Mouse (Mus musculus): ENCODE measurements at regions not wholly inside any gene's neighbourhood (a gene's known extent, or its start where the extent isn't known, plus 50 kb on each side); places are given as distances from the start of the nearest gene placed in this dataset.

- DNase-seq (ENCODE audit: low read depth): peak; percentile 0
Observed at GRCm38 (mm10) chr3:155246628-155247027, 153.4 kb downstream of the Lrriq3 start.

DNA sequence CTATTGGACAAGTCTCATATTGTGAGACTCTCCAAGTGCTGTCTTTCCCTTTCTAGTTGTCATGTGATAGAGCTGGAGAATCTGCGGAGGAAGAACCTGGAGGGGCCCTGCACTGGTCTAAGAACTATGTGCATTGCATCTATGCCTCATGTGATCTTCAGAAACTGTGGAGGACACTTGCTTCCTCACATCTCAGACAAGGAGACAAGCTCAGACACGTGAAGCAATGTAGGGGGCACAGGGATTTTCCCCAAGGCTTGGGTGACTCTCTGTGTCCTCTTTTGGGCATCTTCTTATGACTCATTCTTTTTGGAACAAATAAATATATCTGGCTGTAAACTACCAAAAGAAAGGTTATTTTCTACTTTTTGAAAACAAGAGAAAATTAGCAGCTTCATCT is 153.9 kb downstream of the Lrriq3 start:
- no peak for DNase-seq (ENCODE audit: low read depth)

DNA sequence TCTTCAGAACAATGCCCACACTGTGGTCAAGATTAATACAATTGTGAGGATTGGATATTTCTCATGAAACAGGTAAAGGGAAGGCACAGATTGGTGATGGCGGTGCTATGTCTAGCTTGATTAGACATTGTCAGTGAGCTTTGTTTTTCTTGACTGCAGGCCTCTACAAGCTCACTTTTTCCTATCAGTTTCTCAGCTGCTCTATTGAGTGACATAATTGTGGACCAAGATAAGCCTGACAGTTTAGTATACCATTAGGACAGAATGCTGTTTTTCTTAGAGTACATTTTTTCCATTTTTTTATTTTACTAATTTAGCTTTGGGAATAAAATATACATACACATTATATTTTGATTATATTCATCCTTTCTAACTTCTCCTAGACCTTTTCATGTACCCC is 154.7 kb downstream of the Lrriq3 start:
- no peak for DNase-seq (ENCODE audit: low read depth)

- DNase-seq (ENCODE audit: low read depth): no peak
Observed at GRCm38 (mm10) chr3:155250904-155251303, 157.7 kb downstream of the Lrriq3 start.

GRCm38 (mm10) chr3:155298206-155298605 is 205.0 kb downstream of the Lrriq3 start:
- no peak for DNase-seq (ENCODE audit: low read depth)

- DNase-seq (ENCODE audit: low read depth): no peak
Observed at GRCm38 (mm10) chr3:155298724-155299123, 205.5 kb downstream of the Lrriq3 start.

GRCm38 (mm10) chr3:155322322-155322721 is 229.1 kb downstream of the Lrriq3 start:
- no peak for DNase-seq (ENCODE audit: low read depth)

GRCm38 (mm10) chr3:155329701-155330100 is 236.5 kb downstream of the Lrriq3 start:
- no peak for DNase-seq (ENCODE audit: low read depth)

GRCm38 (mm10) chr3:155349185-155349584 is 256.0 kb downstream of the Lrriq3 start:
- DNase-seq (ENCODE audit: low read depth): no peak

GRCm38 (mm10) chr3:155351636-155352035 is 258.4 kb downstream of the Lrriq3 start:
- DNase-seq (ENCODE audit: low read depth): peak; percentile 0

DNA sequence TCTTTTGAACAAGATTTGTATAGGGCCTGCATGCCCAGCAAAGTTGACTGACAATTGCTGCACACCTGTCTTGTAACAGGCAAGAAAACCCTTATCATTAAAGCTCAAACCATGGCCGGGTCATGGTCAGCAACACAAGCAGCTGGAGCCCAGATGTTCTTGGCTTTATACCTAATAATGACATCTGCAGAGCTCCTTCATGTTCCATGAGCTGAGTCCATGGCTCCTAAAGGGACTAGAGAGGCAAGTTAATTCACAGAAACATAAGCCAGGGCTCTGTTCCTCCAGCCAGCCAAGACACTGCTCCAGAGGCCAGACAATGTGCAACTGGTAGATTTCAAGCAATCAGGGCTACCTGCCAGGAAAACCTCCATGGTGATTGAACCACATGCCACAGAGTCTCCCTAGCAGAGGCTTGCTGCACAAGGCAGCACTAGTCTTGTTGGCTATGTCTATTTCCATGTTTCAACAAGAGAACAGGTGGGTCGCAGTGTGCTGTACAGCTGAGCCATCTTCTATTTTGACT is 259.1 kb downstream of the Lrriq3 start:
- DNase-seq (ENCODE audit: low read depth): no peak

GRCm38 (mm10) chr3:155360399-155360798 is 267.2 kb downstream of the Lrriq3 start:
- DNase-seq (ENCODE audit: low read depth): no peak

- peak; percentile 3 for DNase-seq (ENCODE audit: low read depth)
Observed at GRCm38 (mm10) chr3:155370716-155371115, 277.5 kb downstream of the Lrriq3 start.

- no peak for DNase-seq (ENCODE audit: low read depth)
Observed at GRCm38 (mm10) chr3:155373591-155373990, 280.4 kb downstream of the Lrriq3 start.

DNA sequence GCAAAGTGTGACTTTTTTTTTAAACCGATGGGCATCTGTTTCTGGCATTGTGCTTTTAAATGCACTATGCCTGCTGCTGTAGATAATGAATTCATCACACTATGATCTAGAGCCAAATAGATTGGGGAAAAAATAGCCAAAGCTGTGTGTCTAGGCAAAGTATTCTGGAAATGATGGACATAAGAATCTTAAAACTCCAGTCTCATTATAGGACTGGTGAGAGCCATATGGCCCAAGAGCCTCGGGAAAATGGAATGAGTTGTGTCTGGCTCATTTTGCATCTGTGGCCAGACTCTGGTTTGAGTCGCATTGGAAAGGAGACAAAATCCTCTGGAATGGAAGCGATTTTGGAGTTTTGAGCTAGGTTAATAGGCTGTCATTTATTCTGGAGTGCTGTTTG is 288.7 kb downstream of the Lrriq3 start:
- DNase-seq (ENCODE audit: low read depth): no peak

GRCm38 (mm10) chr3:155382817-155383216 is 289.6 kb downstream of the Lrriq3 start:
- DNase-seq (ENCODE audit: low read depth): no peak

- no peak for DNase-seq (ENCODE audit: low read depth)
Observed at GRCm38 (mm10) chr3:155390666-155391065, 297.4 kb downstream of the Lrriq3 start.

GRCm38 (mm10) chr3:155396134-155396533 is 302.9 kb downstream of the Lrriq3 start:
- no peak for DNase-seq (ENCODE audit: low read depth)

DNA sequence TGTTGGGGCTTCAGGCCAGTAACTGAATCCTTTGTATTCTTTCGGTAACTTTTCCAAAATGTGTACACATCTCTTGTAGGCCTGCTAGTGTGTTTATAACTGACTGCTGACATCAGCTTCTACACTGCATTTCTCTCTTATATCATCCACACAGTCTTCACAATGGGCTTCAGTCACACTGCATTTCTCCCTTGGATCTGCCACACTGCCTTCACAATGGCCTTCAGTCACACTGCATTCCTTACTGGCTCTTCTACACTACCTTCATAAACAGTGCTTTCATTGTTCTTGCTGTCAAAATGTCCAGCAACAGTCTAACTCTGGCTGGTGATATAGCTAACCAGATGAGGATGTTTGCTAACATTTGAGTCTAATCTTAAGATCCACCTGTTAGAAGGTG is 308.5 kb downstream of the Lrriq3 start:
- DNase-seq (ENCODE audit: low read depth): no peak

DNA sequence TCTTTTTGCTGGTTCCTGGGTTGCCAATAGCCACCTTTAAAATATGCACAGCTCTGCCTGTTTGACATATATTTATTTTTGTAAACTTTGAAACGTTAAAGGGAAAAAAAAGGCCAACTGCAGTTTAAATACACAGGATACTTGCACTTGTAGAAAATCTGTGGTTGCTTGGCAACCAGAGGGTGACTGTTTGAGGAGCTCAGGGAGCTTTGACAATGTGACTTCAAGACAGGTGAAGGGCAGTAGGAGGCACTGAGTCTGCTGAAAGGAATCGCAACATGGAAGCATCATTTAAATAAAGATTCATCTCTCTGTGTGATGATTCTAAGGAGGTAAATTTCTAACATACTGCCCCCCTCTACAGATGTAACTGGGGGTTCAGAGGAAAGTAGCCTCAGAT is 315.7 kb downstream of the Lrriq3 start:
- no peak for DNase-seq (ENCODE audit: low read depth)

- DNase-seq (ENCODE audit: low read depth): no peak
Observed at GRCm38 (mm10) chr3:155409371-155409770, 316.1 kb downstream of the Lrriq3 start.

DNA sequence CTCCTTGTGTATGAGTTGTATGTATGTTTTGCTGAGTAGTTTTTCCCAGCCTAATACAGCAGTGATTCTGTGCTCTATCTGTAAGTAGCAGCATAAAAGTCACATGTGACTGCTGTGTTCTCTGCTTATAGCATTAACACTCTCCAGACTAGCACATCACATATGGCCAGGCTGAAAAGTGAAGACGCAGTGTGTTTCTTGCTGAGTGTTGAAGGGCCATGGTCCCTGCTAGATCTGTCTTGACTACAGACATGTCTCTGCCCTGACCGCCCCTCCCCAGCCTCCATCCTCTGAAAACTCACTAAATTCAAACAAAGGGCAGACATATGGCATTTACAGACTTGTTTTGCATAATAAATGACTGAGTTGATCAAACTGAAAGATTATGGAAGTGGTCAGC is 316.6 kb downstream of the Lrriq3 start:
- no peak for DNase-seq (ENCODE audit: low read depth)

GRCm38 (mm10) chr3:155459701-155460481 is 366.7 kb downstream of the Lrriq3 start:
- DNase-seq (ENCODE audit: low read depth): no peak

DNA sequence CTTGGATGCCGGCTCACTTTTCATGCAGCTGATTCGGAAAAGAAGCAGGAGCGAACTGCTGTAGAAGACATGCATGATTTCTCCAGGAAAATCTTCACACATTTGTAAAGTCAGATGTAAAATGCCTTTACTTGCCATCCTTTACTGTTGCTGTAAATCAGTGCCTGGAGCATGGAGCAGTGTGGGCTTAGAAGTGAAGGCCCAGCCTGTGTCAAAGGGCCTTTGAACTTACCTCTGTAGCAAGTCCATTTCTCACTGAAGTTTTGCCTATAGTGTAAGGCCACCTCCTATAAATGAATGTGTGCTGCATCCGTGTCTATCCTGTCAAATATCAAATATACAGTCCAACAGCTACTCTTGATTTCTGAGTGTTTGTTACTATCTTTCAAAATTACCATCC is 368.9 kb downstream of the Lrriq3 start:
- no peak for DNase-seq (ENCODE audit: low read depth)
